Mouse (Mus musculus) mouse embryonic stem cell (cell line): ENCODE data around the gene Trp53.

Experiments used
- in situ Hi-C, 2 experiments: fragments of 300-500 bp; cut with MboI; formaldehyde crosslinking; loops; 1 replicate in 1 of 2; 3 replicates in 1 of 2; pipeline ENCODE4 v1.14.3; 2019 to 2020; ENCODE audit warnings: low sequenced_read_pairs in 2 of 2, low pct_unique_long_range_greater_than_20kb in 1 of 2, mixed read lengths in 1 of 2; ENCODE audit not compliant: unreplicated experiment in 1 of 2

Trp53 gene

DNA sequence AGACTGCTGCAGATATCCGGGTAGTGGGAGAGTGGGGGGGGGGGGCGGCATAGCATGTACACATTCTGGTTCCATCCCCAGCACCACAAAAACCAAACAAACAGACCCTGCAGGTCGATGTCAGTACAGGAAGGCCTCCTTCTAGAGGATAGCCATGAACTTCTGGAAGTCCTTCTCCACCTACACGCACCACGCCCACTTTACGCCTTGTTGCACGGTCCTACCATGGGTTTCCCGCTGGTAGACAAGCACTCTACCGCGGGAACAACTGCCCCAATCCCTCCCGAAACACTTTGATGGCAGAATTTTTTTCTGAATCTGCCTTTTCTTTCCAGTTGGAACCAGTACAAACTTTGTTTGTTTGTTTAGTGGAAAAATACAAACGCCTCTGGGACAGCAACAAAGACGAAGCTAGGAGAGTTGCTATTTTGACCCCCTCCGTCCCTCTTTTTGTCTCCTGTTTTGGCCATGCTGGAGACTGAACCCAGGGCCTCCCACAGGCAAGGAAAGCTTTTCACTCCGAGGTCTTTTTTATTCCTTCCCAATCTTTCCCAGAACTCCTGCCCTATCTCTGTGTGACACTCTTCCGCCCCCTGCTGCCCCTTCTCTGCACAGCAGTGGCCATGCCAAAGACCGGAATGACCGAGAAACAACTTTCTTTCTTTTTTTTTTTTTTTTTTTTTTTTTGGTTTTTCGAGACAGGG lies 33.5 kb downstream of the Trp53 start:
- in situ Hi-C loops = loop anchor here in 1 of 2 experiments (10.0 to 25.0 kb wide), 2 partner anchors 69 to 201 kb away; partner anchors contain the start of genes Dnah2 and Kdm6b

DNA sequence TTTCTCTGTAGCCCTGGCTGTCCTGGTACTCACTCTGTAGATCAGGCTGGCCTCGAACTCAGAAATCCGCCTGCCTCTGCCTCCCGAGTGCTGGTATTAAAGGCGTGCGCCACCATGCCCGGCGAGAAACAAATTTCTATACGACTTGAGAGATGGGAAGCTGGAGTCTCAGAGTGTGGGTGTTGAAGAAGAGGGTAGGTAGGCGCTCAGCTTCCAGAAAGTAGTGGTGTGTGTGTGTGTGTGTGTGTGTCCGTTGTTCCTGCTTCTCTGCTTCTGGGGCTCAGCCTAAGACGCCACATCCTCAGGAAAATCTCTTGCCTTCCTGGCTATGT lies 34.1 kb downstream of the Trp53 start:
- in situ Hi-C loops = loop anchor here in 1 of 2 experiments (10.0 to 25.0 kb wide), 2 partner anchors 69 to 202 kb away; partner anchors contain the start of genes Dnah2 and Kdm6b

DNA sequence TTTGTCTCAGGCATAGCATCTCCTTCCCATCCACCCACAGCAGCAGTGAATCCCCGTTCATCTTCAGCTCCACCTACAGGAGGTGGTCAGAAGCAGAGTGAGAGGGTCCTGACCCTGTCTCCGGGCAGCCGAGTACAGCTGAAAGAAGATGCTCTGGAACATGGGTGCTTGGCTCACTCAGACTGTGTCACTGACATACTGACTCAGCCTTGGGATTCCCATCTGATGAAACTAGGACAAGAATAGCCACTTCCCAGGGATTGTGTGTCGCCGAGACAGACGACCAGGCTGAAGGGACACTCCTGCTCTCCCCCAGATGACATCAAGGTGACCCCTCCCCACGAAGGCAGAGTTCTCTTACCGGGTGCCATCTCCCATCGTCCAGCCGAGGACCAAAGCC lies 36.6 kb downstream of the Trp53 start:
- in situ Hi-C loops = loop anchor here in 1 of 2 experiments (10.0 to 25.0 kb wide), 2 partner anchors 72 to 204 kb away; partner anchors contain the start of genes Dnah2 and Kdm6b

DNA sequence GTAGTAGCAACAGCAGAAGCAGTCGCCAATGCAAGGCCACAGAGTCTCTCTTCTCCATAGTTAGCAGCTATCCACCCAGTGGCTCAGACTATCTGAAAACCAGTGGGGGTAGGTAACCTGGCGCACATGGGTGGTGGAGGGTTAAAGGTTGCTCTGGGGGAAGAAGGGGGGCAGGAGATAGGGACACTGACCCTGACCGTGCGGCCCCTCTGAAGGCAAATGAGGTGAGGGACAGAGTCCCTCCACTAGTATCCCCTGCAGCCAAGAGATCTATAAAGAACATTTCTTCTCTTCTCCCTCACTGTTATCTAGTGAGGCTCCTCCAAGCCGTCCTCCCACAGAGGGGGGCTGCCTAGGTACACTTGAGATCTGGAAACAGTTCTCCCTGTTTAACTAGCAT lies 37.6 kb downstream of the Trp53 start, which contains the start of gene Shbg:
Gene Shbg (minus strand): TSS at position 101 of the 400 bp plus-strand sequence.
- in situ Hi-C loops = loop anchor here in 1 of 2 experiments (10.0 to 25.0 kb wide), 2 partner anchors 73 to 206 kb away; partner anchors contain the start of genes Dnah2 and Kdm6b

DNA sequence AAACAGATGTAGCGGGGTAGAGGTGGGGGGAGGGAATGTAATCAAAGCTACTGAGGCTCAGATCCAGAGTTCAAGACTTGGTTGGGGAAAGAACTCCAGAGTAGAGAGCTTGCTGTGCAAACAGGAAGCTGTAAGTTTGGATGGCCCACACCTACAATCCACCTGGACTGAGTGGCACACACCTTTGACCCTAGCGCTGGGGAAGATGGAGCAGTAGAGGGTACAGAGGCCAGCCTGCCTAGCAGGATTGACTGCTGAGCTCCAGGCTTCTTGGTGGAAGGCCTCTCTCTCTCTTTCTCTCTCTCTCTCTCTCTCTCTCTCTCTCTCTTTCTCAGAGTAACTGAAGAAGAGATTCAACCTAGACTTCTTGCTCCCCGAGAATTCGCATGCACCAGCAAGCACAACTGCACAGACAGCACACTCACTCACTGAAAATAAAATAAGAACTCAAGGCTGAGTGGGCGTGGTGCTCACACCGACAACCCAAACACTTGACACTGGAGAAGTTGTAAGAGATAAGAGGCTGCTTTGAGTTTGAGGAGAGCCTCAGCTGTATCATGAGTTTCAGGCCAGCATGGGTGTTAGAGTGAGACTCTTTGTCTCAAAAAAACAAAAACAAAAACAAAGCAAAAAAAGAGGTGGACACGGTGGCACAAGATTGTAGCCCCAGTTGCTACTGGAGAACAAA lies 40.4 kb downstream of the Trp53 start:
- in situ Hi-C loops = loop anchor here in 1 of 2 experiments (25.0 kb wide), 1 partner anchor 208 kb away; the partner anchor contains the start of gene Kdm6b

DNA sequence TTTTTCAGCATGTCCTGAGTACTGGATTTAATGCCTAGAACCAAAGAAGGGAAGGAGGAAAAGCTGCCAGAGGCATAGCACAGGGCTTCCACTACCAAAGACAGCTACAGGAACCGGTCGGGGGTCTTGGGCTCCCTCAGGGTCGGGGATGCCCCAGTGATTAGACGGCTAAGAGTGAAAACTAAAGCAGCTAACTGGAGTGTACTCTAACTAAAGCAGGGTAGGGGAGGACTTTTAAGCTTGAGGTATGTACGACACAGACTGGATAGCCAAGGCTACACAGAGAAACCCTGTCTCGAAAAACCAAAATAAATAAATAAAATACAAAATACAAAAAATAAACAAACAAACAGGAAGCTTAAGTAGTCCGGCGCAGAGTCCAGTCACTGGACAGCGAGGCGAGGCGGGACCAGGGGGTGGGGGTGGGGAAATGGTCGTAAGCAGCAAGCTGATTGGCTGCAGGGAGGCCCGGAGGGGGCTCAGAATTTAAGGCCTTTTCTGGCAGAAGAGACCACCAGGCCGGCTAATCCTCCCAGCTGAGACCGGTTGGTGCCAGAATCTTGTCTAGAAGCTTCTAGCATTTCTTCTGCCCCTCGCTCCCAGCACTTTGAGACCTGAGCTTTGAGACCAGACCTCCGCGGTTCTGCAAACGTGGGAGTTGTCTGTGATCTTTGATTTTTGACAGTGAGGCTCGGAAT lies 41.6 kb downstream of the Trp53 start, which contains the start of gene Sat2:
Gene Sat2 (plus strand): TSS at position 454 of the 698 bp plus-strand sequence.
- in situ Hi-C loops = loop anchor here in 1 of 2 experiments (25.0 kb wide), 1 partner anchor 209 kb away; the partner anchor contains the start of gene Kdm6b

DNA sequence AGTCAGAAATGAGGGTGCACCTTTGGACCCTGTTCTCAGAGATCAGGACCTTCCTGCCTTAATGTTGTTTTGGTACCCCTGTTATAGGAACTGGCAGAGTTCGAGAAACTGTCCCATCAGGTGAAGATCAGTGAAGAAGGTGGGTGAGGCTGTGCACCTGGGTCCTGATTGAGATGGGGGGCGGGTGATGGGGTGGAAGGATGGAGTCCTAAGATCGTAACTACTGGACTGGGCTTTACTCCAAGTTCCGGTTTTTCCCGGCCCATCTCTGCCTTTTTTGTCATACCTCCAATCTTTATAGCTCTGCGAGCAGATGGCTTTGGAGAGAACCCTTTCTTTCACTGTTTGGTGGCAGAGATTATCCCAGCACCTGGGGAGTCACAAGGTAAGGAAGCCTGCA lies 42.2 kb downstream of the Trp53 start:
- in situ Hi-C loops = loop anchor here in 1 of 2 experiments (25.0 kb wide), 1 partner anchor 210 kb away; the partner anchor contains the start of gene Kdm6b

DNA sequence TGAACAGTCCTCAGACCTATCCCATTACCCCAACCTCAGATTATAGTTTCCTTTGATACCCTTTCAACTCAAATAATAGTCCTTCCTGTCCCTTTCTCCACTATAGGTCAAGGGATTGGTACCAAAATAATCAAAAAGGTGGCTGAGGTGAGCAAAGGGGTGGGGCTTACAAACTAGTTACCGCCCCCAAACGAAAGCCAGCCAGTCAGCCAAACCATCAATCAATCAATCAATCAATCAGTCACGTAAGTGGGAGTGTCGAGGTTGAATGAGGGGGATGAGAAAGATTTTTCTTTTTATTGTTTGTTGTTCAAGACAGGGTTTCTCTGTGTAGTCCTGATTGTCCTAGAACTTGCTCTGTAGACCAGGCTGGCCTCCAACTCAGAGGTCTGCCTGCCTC lies 42.8 kb downstream of the Trp53 start:
- in situ Hi-C loops = loop anchor here in 1 of 2 experiments (25.0 kb wide), 1 partner anchor 211 kb away; the partner anchor contains the start of gene Kdm6b

DNA sequence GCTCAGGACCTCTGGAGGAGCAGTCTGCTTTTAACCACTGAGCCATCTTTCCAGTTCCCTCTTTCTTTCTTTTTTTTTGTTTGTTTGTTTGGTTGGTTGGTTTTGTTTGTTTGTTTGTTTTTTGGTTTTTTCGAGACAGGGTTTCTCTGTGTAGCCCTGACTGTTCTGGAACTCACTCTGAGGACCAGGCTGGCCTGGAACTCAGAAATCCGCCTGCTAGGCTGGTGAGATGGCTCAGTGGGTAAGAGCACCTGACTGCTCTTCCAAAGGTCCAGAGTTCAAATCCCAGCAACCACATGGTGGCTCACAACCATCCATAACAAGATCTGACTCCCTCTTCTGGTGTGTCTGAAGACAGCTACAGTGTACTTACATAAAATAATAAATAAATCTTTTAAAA lies 44.2 kb downstream of the Trp53 start:
- in situ Hi-C loops = loop anchor here in 1 of 2 experiments (25.0 kb wide), 1 partner anchor 212 kb away; the partner anchor contains the start of gene Kdm6b

DNA sequence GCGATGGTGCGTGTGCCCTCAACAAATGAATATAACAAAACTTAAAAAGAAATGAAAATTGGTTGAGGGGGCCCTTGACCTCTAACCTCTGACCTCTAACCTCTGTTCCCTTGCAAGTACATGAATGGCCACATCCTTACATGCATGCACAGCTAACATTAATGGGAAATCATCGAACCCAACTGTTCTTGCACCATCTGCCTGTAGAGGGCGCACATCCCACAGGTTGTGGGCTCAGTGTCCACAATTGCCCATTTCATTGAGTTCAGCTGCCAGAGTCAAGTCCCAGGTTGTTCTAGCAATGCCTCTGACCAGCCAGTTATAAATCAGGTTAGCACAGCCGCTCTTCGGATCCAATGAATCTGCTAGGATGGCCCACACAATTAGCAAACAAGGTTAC lies 48.1 kb downstream of the Trp53 start:
- in situ Hi-C loops = loop anchor here (5.0 to 25.0 kb wide), 2 partner anchors 101 to 259 kb away; partner anchors contain the start of genes Acap1 (in 1 of the 2), Kctd11 (in 1 of the 2) and Tmem95 (in 1 of the 2)

DNA sequence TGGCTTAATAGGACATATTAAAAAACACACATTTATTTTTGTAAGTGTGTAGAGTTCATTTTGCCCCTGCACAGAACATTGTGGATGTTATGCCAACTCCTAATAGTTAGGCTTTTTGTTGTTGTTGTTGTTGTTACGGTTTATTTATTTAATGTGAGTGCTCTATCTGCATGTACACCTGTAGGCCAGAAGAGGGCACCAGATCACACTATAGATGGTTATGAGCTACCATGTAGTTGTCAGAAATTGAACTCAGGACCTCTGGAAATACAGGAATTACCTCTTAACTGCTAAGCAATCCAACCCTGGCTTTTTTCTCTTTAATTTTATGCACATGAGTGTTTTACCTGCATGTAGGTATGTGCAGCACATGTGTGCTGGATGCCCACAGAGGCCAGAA lies 49.6 kb downstream of the Trp53 start:
- in situ Hi-C loops = loop anchor here (5.0 to 25.0 kb wide), 3 partner anchors 85 to 257 kb away; partner anchors contain the start of genes Acap1 (in 1 of the 2), Kctd11 (in 1 of the 2) and Tmem95 (in 1 of the 2)

DNA sequence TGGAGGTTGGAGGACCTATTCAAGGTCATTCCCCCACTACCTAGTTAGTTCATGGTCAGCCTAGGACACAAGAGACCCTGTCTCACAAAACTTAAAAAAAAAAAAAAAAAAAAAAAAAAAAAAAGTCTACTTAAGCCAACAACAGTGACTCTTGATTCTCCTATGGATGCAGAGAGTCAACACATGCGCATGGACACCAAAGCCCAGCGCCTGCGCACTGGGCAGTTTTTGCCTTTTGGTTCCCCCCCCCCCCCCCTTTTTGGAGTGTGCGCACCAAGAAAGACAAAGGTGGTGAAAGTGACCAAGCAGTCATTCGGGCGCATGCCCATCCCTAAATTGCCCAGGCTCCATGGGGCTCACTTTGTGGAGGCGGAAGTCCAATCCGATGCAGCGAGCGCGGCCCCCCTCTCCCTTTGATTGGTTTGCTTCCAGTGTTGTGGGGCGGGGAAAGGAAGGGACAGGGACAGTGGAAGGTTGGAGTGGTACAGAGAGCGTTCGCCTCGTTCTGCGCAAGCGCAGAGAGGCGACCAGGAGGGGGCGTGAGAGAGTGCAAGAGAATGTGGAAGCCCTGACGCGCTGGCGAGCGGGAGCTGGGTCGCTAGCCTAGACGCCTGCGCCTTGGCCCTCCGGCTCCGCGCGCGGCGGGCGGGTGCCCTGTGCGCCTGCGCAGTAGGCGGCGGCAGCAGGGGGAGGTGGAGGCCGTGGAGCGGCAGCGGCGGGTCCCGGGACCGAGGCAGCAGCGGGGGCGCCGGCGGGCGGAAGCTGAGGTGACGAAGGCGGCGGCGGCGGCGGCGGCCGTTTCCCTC lies 52.3 kb downstream of the Trp53 start, which contains the start of gene Fxr2:
Gene Fxr2 (plus strand): TSS at position 707 of the 806 bp plus-strand sequence.
- in situ Hi-C loops = loop anchor here (10.0 to 25.0 kb wide), 2 partner anchors 82 to 255 kb away; partner anchors contain the start of genes Acap1 (in 1 of the 2), Kctd11 (in 1 of the 2) and Tmem95 (in 1 of the 2)

DNA sequence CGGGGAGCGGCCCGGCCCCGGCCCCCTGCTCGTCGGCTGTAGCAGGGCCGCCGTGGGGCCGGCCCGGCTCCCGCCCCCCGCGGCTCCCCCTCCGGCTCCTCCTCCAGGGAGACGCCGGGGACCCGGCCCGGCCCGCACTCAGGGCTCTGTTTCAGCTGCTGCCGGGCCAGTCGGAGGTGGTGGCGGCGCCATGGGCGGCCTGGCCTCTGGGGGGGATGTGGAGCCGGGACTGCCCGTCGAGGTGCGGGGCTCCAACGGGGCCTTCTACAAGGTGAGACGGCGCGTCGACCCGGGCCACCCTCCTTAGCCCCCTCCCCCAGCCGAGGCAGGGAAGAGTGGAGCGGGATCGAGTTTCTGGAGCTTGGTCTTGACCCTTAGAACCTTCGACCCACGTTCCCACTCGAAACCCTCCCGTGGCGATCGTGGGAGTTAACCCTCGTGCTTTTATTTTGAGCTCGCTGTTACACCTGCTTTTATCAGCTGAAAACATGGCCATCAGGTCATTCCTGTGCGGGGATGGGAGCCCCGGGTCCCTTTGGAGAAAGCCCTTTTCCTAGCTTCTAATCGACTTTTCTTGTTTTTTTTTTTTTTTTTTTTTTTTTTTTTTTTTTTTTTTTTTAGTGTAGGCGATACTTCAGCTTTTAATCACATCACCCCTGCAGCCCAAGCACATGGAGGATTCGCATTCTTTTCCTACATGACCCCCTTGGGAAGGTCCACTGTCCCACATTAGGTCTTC lies 53.1 kb downstream of the Trp53 start:
- in situ Hi-C loops = loop anchor here (10.0 to 25.0 kb wide), 2 partner anchors 82 to 254 kb away; partner anchors contain the start of genes Acap1 (in 1 of the 2), Kctd11 (in 1 of the 2) and Tmem95 (in 1 of the 2)

DNA sequence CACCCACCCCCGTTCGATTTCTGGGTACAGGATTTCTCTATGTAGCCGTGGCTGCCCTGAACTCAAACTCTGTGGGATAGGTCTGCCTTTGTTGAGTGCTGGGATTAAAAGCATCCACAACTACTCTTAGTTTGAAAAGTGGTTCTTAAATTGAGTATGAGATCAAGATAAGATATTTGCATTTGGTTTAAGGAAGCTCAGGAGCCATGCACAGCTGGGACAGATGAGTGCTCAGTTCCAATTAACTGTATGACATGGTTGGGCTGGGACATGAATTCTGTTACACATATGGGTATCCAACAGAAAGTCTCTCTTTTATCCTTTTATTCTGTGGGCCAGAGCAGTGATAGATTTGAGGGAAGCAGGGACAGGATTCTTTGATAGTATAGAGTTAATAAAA lies 55.3 kb downstream of the Trp53 start:
- in situ Hi-C loops = loop anchor here (10.0 to 25.0 kb wide), 2 partner anchors 79 to 252 kb away; partner anchors contain the start of genes Acap1 (in 1 of the 2), Kctd11 (in 1 of the 2) and Tmem95 (in 1 of the 2)
